Mouse (Mus musculus): Measurements from ENCODE around the gene Gm2115. TPM values are rescaled to one million over a fixed set of nuclear protein-coding genes. Genes with fewer than 3 reads are reported as not detected.

Gm2115 gene
- total and polyA plus RNA-seq, 2 experiments from 2014 or later: 1.1 to 2.6 TPM

GRCm38 (mm10) chr7:84587101-84587783 lies 58.5 kb downstream of the Gm2115 start:
- H3K27me3 ChIP-seq (ENCODE audit: insufficient read depth, low read length): no peaks in the 10 kb centered on the region
- no peak overlapping the region for H3K27ac ChIP-seq (ENCODE audit: low read depth, low read length)
- no peak overlapping the region for H3K9ac ChIP-seq (replicated peaks; ENCODE audit: low read length, poor library complexity, severe bottlenecking)
- no peak for TF ChIP-seq CTCF (IDR thresholded peaks at IDR 0.05)
- WGBS: 90% methylated on average over 5 of the region's 5 CpGs
- H3K36me3 ChIP-seq (ENCODE audit: insufficient read depth, low read length): no peaks in the 10 kb centered on the region
- H3K4me2 ChIP-seq (ENCODE audit: low read depth, low read length, poor library complexity, severe bottlenecking): no peak overlapping the region
- ATAC-seq (ENCODE audit: low FRiP score) (no peak), DNase-seq (ENCODE audit: low spot score) (no peak)
- H3K9me3 ChIP-seq (ENCODE audit: low read length): no peaks in the 10 kb centered on the region
- no peaks in the 10 kb centered on the region for H3K4me1 ChIP-seq (ENCODE audit: insufficient read depth, low read length)
- H3K4me3 ChIP-seq (ENCODE audit: low read depth, low read length): no peak overlapping the region

GRCm38 (mm10) chr7:84590622-84591021 lies 61.9 kb downstream of the Gm2115 start:
- Histone ChIP-seq H3K9ac (replicated peaks; ENCODE audit: low read length, poor library complexity, severe bottlenecking) (no peak overlapping the region), H3K4me3 (ENCODE audit: low read depth, low read length) (no peak overlapping the region), H3K36me3 (ENCODE audit: insufficient read depth, low read length) (no peaks in the 10 kb centered on the region), H3K9me3 (ENCODE audit: low read length) (no peaks in the 10 kb centered on the region), H3K4me1 (ENCODE audit: insufficient read depth, low read length) (no peaks in the 10 kb centered on the region), H3K27me3 (ENCODE audit: insufficient read depth, low read length) (no peaks in the 10 kb centered on the region), H3K27ac (ENCODE audit: low read depth, low read length) (no peak overlapping the region), H3K4me2 (ENCODE audit: low read depth, low read length, poor library complexity, severe bottlenecking) (no peak overlapping the region)
- DNase-seq (ENCODE audit: low spot score) (no peak), ATAC-seq (ENCODE audit: low FRiP score) (no peak)
- 85% methylated on average over 2 of the region's 2 CpGs for WGBS
- no peak for TF ChIP-seq CTCF (IDR thresholded peaks at IDR 0.05)

- ATAC-seq (ENCODE audit: low FRiP score) (no peak), DNase-seq (ENCODE audit: low spot score) (no peak)
- H3K9ac ChIP-seq (replicated peaks; ENCODE audit: low read length, poor library complexity, severe bottlenecking): no peak overlapping the region
- no peaks in the 10 kb centered on the region for H3K36me3 ChIP-seq (ENCODE audit: insufficient read depth, low read length)
- H3K9me3 ChIP-seq (ENCODE audit: low read length): no peaks in the 10 kb centered on the region
- H3K4me2 ChIP-seq (ENCODE audit: low read depth, low read length, poor library complexity, severe bottlenecking): no peak overlapping the region
- 92% methylated on average over 3 of the region's 3 CpGs for WGBS
- H3K4me1 ChIP-seq (ENCODE audit: insufficient read depth, low read length): no peaks in the 10 kb centered on the region
- no peaks in the 10 kb centered on the region for H3K27me3 ChIP-seq (ENCODE audit: insufficient read depth, low read length)
- H3K27ac ChIP-seq (ENCODE audit: low read depth, low read length): no peak overlapping the region
- H3K4me3 ChIP-seq (ENCODE audit: low read depth, low read length): no peak overlapping the region
- TF ChIP-seq CTCF (IDR thresholded peaks at IDR 0.05): no peak
Measured at GRCm38 (mm10) chr7:84591347-84591746, 62.6 kb downstream of the Gm2115 start.

GRCm38 (mm10) chr7:84594087-84594916 lies 65.5 kb downstream of the Gm2115 start:
- 45% methylated on average over 8 of the region's 8 CpGs for WGBS
- Histone ChIP-seq H3K27ac (ENCODE audit: low read depth, low read length) (no peak overlapping the region), H3K4me1 (ENCODE audit: insufficient read depth, low read length) (no peaks in the 10 kb centered on the region), H3K9me3 (ENCODE audit: low read length) (no peaks in the 10 kb centered on the region), H3K27me3 (ENCODE audit: insufficient read depth, low read length) (no peaks in the 10 kb centered on the region), H3K9ac (replicated peaks; ENCODE audit: low read length, poor library complexity, severe bottlenecking) (no peak overlapping the region), H3K4me3 (ENCODE audit: low read depth, low read length) (no peak overlapping the region), H3K36me3 (ENCODE audit: insufficient read depth, low read length) (no peaks in the 10 kb centered on the region), H3K4me2 (ENCODE audit: low read depth, low read length, poor library complexity, severe bottlenecking) (no peak overlapping the region)
- TF ChIP-seq CTCF (IDR thresholded peaks at IDR 0.05): peak; percentile 95
- ATAC-seq (ENCODE audit: low FRiP score) (peak; percentile 76), DNase-seq (ENCODE audit: low spot score) (peak; percentile 82)

- no peak for TF ChIP-seq CTCF (IDR thresholded peaks at IDR 0.05)
- DNase-seq (ENCODE audit: low spot score) (no peak), ATAC-seq (ENCODE audit: low FRiP score) (0 out of 2 replicates have a peak, but pooled peaks have one; percentile 8)
- Histone ChIP-seq H3K27ac (ENCODE audit: low read depth, low read length) (no peak overlapping the region), H3K9ac (replicated peaks; ENCODE audit: low read length, poor library complexity, severe bottlenecking) (no peak overlapping the region), H3K4me2 (ENCODE audit: low read depth, low read length, poor library complexity, severe bottlenecking) (no peak overlapping the region), H3K4me3 (ENCODE audit: low read depth, low read length) (no peak overlapping the region), H3K36me3 (ENCODE audit: insufficient read depth, low read length) (no peaks in the 10 kb centered on the region), H3K9me3 (ENCODE audit: low read length) (no peaks in the 10 kb centered on the region), H3K4me1 (ENCODE audit: insufficient read depth, low read length) (no peaks in the 10 kb centered on the region), H3K27me3 (ENCODE audit: insufficient read depth, low read length) (no peaks in the 10 kb centered on the region)
Measured at GRCm38 (mm10) chr7:84594917-84595303, 66.2 kb downstream of the Gm2115 start.

- ATAC-seq (ENCODE audit: low FRiP score) (no peak), DNase-seq (ENCODE audit: low spot score) (no peak)
- H3K4me3 ChIP-seq (ENCODE audit: low read depth, low read length): no peak overlapping the region
- H3K9me3 ChIP-seq (ENCODE audit: low read length): no peaks in the 10 kb centered on the region
- no peaks in the 10 kb centered on the region for H3K27me3 ChIP-seq (ENCODE audit: insufficient read depth, low read length)
- 90% methylated on average over 3 of the region's 3 CpGs for WGBS
- no peak overlapping the region for H3K4me2 ChIP-seq (ENCODE audit: low read depth, low read length, poor library complexity, severe bottlenecking)
- H3K36me3 ChIP-seq (ENCODE audit: insufficient read depth, low read length): no peaks in the 10 kb centered on the region
- TF ChIP-seq CTCF (IDR thresholded peaks at IDR 0.05): no peak
- no peak overlapping the region for H3K9ac ChIP-seq (replicated peaks; ENCODE audit: low read length, poor library complexity, severe bottlenecking)
- H3K4me1 ChIP-seq (ENCODE audit: insufficient read depth, low read length): no peaks in the 10 kb centered on the region
- H3K27ac ChIP-seq (ENCODE audit: low read depth, low read length): no peak overlapping the region
Measured at GRCm38 (mm10) chr7:84596002-84596401, 67.2 kb downstream of the Gm2115 start.

Data from midbrain, postnatal 0 days (tissue).